Mouse (Mus musculus): ENCODE measurements around the gene Cypt12. TPM values are rescaled to one million over a fixed set of nuclear protein-coding genes. Genes with fewer than 3 reads are reported as not detected.

The Cypt12 gene
- not detected for total RNA-seq (2021)
- long read RNA-seq, result 0 reads

DNA sequence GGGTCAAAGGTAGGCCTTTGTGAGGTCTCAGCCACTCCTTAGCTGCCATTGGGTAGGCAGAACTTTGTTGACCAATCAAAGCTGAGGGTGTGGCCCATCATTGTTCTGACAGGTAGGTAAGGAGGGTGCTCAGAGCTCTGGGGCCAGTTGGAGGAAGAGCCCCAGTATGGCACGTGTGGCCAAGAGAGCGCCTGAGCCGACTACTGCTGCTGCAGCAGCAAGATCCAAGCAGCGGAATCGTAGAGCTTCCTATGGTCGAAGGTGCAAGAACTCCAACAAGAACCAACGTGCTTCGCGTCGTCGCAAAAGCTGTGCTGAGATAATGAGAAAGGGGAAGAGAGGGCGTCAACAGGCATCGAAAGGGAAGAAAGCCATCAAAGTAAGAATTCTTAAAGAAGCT is at the start of gene Cypt12:
Gene Cypt12, plus strand, starts transcription at position 112 of the 400 bp plus-strand sequence.
- no peak for DNase-seq (ENCODE audit: low spot score in 2 of 2)

DNA sequence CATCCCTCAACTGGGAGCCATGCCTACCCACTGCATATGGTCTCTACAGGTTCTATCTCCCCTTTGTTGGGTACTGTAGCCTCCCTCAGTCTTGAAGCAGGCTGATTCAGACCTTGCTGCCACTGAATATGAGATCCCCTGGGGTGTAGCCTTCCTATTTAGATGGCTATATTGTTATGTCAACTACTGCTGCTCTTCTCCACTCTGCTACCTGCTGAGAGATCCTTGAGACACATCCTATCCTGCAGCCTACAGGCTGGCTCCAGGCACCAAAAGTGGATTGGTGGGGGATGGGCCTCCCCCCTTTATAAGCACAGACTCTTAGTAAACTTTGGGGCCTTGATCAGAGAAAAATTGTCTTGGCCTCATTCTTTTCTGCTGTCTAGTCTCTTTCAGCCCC is 34.4 kb upstream of the Cypt12 start:
- DNase-seq (ENCODE audit: low spot score in 2 of 2), result no peak

DNA sequence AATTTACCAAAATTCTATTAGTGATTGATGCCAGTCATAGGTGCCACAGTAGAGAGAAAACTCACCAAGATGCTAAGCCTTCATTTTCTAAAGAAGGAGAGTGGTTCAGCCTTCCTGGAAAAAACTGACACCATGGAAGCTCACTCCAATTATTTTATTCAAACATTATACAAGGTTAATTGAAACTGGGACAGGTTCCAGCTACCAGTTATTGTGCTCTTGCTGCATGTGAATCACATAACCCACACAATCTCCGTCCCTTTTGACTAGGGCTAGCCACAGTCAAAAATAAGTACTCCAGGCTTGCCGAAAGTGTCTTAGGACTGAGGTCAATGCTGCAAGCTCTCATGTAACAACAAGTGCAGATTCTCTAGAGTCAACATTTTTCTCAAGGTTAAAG is 8.0 kb upstream of the Cypt12 start:
- no peak for DNase-seq (ENCODE audit: low spot score in 2 of 2)

All from layer of hippocampus, postnatal 10 days (tissue).